Mouse (Mus musculus) CH12.LX (cell line): ENCODE results near the gene Timmdc1.

Source experiments
- CHD2 ChIP-seq: IDR thresholded peaks from 2 replicates; pipeline ENCODE4 v1.6.1; 2011; ENCODE audit warnings: low read length, improper control_type of control experiment
- CTCF ChIP-seq, 2 experiments: IDR thresholded peaks in 1 of 2; conservative IDR thresholded peaks in 1 of 2; 2 replicates each; pipeline ENCODE4 v1.5.1; 2011 to 2012; ENCODE audit warnings: low read depth in 2 of 2, low read length in 2 of 2, improper control_type of control experiment in 1 of 2, inconsistent platforms in 1 of 2, mild to moderate bottlenecking in 1 of 2, moderate library complexity in 1 of 2
- E2F4 ChIP-seq: IDR thresholded peaks from 2 replicates; pipeline ENCODE4 v1.6.1; 2011; ENCODE audit warnings: low read depth, low read length, improper control_type of control experiment; ENCODE audit not compliant: insufficient replicate concordance
- EP300 ChIP-seq: IDR thresholded peaks from 2 replicates; pipeline ENCODE4 v1.6.1; 2011; ENCODE audit warnings: low read length, improper control_type of control experiment
- ETS1 ChIP-seq: conservative IDR thresholded peaks from 2 replicates; pipeline ENCODE4 v1.6.1; 2012; ENCODE audit warnings: low read depth, mild to moderate bottlenecking, inconsistent platforms, low read length, improper control_type of control experiment, moderate library complexity
- HCFC1 ChIP-seq: IDR thresholded peaks from 2 replicates; pipeline ENCODE4 v1.6.1; 2012; ENCODE audit warnings: low read depth, mild to moderate bottlenecking, inconsistent platforms, low read length, improper control_type of control experiment
- JUND ChIP-seq: conservative IDR thresholded peaks from 2 replicates; pipeline ENCODE4 v1.6.1; 2011; ENCODE audit warnings: low read depth, low read length, improper control_type of control experiment
- MAFK ChIP-seq: IDR thresholded peaks from 2 replicates; pipeline ENCODE4 v1.6.1; 2011; ENCODE audit warnings: low read length, improper control_type of control experiment; ENCODE audit not compliant: insufficient replicate concordance
- POLR2A ChIP-seq: IDR thresholded peaks from 2 replicates; pipeline ENCODE4 v1.6.1; 2011; ENCODE audit warnings: low read depth, mild to moderate bottlenecking, improper control_type of control experiment, low read length
- TBP ChIP-seq: conservative IDR thresholded peaks from 2 replicates; pipeline ENCODE4 v1.6.1; 2011; ENCODE audit warnings: low read depth, low read length, improper control_type of control experiment
- USF1 ChIP-seq: IDR thresholded peaks from 2 replicates; pipeline ENCODE4 v1.6.1; 2014; ENCODE audit warnings: low read depth, mild to moderate bottlenecking, inconsistent platforms, low read length, improper control_type of control experiment
- ZC3H11A ChIP-seq: IDR thresholded peaks from 2 replicates; pipeline ENCODE4 v1.6.1; 2012; ENCODE audit warnings: low read depth, mild to moderate bottlenecking, inconsistent platforms, low read length, improper control_type of control experiment

GRCm38 (mm10) chr16:38521211-38521987 lies 1.1 kb downstream of the Timmdc1 start:
- no peak for TF ChIP-seq ZC3H11A
- no peak for TF ChIP-seq E2F4
- TF ChIP-seq CTCF (conservative IDR thresholded peaks at IDR 0.05 in 1 of 2, IDR thresholded peaks at IDR 0.05 in 1 of 2; ENCODE audit: low read depth in 2 of 2, low read length in 2 of 2) = no peak
- TF ChIP-seq TBP = no peak
- TF ChIP-seq JUND = no peak
- no peak for TF ChIP-seq CHD2
- no peak for TF ChIP-seq MAFK
- TF ChIP-seq POLR2A = no peak
- TF ChIP-seq ETS1 = no peak
- no peak for TF ChIP-seq EP300
- no peak for TF ChIP-seq USF1
- no peak for TF ChIP-seq HCFC1
